Mouse (Mus musculus) granulocyte monocyte progenitor cell, adult 5-6 weeks (primary cell): Measurements from ENCODE around the gene Spef1. TPM values are rescaled to one million over a fixed set of nuclear protein-coding genes. Genes with fewer than 3 reads are reported as not detected.

Experiments used
- ATAC-seq: replicated peaks from 2 replicates; pipeline ENCODE4 v1.8.0; 2016; ENCODE audit warnings: mild to moderate bottlenecking, moderate TSS enrichment, inconsistent platforms; ENCODE audit not compliant: poor library complexity, severe bottlenecking
- total RNA-seq, 2 experiments: library from RNA; stranded (forward) in 1 of 2; stranded (reverse) in 1 of 2; fragments of 200-712, 200-1000 nt in 1 of 2; fragments of >200 nt in 1 of 2; fragmentation: Nextera tagmentation in 1 of 2; gene quantifications; 2 replicates each; pipeline ENCODE4 v1.2.3; 2014 to 2017

Spef1 gene
- total RNA-seq, 2 experiments from 2014 or later: 1.9 to 2.0 TPM

- 0 out of 2 replicates have a peak, but pooled peaks have one; percentile 26 for ATAC-seq
Observed at GRCm38 (mm10) chr2:131146193-131147042, 40.7 kb downstream of the Spef1 start.

DNA sequence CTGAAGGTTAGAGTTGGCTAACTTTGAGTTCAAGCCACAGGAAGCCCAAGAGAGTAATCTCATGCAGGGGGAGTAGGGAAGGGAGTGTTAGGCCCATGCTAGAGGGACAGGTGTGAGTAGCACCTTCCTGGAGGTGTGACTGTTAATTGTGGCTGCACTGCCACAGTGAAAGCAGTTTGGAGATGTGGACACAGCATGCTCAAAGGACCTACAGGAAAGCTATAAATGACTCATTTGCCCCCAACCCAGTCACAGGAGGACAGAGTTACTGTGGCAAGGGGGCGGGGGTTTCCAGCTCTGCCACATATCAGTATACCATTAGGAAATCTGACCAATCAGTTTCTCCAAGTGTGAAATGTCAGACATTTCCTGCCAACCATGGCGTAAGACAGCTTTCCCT lies 41.5 kb downstream of the Spef1 start:
- no peak for ATAC-seq

DNA sequence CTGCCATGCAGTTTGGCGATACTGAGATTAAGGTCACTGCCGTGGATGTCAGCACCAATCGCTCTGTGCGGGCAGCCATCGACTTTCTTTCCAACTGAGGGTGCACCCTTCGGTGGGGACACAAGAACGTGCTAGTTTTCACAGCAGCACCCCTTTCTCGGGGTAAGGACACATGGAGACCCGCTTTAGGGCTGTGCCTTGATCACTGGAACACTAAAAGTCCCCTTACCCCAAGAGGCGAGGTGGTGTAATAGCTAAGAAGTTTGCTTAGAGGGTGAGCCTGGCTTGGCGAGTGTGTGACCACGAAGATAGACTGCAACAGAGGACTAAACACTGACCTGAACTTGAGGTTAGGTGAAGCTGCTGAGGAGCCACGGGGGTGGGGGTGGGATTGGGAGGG lies 42.0 kb downstream of the Spef1 start:
- ATAC-seq: no peak

DNA sequence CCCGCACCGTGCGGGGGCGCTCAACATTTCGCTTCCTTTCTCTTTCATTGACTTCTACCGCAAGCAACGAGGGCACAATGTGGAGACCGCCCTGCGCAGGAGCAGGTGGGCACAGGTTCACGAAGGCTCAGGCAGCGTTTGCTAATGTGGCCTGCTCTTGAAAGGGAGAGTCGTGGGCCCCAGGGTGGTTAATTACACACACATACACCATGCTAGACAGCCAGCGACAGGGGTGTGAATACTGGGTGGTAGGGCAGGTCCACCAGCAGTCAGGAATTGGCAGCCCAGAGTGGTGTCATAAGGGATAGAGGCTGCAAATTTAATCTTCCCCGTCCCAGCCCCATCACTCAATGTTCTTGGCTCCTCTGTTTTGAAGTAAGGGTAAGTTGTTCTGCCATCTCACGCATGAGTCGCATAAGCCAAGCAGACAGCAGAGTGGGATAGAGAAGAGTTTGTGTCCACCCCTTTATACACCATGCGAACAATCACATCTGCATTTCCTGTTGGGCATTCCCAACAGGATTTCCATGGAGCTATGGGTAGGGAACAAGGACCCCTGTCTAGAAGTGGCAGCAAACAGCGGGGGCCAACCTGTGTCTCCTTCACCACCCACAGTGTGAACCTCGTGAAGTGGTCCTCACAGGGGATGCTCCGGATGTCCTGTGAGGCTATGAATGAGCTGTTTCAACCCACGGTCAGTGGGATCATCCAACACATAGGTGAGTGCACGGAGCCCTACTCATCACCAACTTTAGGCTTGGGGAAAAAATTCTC lies 43.9 kb downstream of the Spef1 start:
- ATAC-seq: no peak

DNA sequence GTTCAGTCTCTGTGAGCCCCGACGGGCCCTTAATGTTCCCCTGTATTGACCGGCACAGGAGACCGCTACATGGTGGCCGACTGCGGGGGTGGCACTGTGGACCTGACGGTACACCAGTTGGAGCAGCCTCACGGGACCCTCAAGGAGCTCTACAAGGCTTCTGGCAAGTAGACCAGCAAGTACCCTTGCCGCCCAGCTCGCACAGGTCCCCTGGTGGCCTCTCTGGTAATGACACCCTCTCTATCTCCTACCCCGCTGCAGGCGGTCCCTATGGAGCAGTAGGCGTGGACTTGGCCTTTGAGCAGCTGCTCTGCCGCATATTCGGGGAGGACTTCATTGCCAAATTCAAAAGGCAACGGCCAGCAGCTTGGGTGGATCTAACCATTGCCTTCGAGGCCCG lies 44.5 kb downstream of the Spef1 start:
- peak; percentile 87 for ATAC-seq

DNA sequence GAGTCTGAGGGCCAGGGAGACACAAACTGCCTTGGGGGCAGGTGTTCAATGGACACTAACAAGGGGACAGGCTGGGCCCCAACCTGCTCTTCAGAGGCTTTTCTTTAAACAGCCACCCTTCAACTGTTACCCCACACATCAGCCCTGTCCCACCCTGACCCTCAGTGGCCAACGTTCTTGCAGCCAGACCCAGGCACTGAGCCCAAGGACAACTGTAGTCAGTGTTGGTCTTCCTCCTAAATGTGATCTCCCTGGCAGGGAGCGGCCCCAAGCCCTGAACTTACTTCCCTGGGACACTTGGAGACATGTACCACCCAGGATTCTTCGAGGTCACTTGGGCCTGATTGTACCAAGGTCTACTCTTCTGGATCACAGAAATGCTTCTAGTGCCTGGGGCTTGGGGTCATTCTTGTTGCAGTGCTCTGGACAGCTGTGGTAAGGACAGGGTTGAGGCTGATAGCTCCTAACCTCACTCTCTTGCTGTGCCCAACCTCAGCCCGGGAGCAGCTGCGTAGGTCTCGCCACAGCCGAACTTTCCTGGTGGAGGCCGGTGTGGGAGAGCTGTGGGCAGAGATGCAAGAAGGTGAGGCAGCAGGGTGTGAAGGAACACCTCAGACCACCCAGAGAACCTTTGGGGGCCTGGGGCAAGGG lies 45.6 kb downstream of the Spef1 start:
- ATAC-seq: no peak

DNA sequence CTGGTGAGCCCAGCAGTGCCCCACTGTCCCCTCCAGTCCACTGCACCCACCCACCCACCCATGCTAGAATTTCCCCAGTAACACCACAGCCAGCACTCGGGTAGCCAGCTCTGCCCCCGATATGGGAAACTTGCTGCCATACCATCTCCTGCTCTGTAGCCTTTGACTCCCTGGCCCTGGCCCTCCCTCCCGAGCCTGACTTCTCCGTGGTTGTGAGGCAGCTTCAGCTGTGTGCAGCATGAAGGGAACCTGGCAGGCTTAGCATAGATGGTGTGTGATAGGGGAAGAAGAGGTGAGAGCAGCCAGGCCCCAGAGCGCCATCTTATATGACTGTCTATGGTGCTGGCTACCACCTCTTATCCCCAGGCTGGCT lies 46.6 kb downstream of the Spef1 start:
- ATAC-seq: no peak

- ATAC-seq: no peak
Observed at GRCm38 (mm10) chr2:131139886-131140532, 47.1 kb downstream of the Spef1 start.

DNA sequence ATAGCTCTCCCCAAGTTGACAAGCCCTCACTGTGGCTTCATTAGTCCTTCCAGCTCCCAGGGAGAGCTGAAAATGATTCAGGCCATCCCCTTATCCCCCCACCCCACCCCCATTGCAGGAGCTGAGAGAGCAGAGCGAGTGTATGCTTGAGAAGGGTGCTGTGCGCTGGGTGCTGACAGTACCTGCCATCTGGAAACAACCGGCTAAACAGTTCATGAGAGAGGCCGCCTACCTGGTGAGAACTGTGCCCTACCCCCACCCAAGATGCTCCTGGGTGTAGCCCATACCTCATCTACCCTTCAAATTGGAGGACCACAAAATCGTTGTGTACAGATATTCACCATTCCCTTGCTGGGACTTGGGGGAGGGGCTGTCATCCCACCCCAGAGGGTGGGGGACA lies 47.8 kb downstream of the Spef1 start:
- ATAC-seq: no peak

GRCm38 (mm10) chr2:131138760-131139159 lies 48.3 kb downstream of the Spef1 start:
- no peak for ATAC-seq

GRCm38 (mm10) chr2:131138296-131138695 lies 48.8 kb downstream of the Spef1 start:
- no peak for ATAC-seq

- ATAC-seq: no peak
Observed at GRCm38 (mm10) chr2:131135521-131136139, 51.5 kb downstream of the Spef1 start.

- no peak for ATAC-seq
Observed at GRCm38 (mm10) chr2:131134826-131135400, 52.2 kb downstream of the Spef1 start.

DNA sequence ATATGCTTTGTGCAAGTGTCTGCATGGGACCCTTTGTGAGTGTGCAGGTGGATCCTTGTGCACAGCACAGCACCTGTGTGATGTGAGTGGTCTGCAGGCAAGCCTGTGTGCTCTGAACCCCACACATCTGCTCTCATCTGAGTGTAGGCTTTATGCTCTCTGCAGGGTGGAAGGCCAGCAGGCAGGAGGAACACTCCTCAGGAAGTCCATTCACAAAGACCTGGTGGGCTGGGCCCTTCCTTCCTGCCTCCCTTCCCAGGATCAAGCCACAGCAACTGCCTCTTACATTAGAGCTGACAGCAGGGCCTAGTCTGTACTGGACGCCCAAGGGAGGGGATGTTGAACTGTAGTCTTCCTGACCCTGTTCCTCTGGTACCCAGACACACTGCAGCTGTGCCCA lies 52.7 kb downstream of the Spef1 start:
- no peak for ATAC-seq

DNA sequence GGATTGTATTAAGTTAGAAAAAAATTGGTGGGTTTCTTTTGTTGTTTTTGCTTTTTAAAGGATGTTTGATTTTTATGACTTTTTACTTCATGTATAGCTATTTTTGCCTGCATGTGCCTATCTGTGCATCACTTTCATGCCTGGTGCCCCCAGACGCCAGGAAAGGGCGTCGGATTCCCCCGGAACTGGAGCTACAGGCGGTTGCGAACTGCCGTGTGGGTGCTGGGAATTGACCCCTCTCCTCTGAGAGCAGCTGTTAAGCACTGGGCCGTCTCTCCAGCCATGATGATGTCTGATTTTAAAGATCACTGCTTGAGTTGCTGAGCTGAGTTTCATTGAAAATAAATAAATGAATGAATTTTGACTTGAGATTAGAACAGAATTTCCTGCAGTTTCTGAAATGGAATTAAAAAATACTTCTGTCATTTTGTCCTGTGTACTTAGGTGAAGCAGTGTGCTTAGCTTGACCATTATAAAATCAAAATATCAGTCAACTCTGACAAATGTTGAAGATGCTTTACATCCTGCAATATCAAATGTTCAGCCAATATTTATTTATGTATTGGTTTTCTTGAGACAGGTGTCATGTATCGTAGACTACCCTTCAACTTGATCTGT lies 54.0 kb downstream of the Spef1 start, which contains the start of gene Gm11037:
Gene Gm11037, plus strand, starts transcription at position 568 of the 618 bp plus-strand sequence.
- ATAC-seq: no peak

DNA sequence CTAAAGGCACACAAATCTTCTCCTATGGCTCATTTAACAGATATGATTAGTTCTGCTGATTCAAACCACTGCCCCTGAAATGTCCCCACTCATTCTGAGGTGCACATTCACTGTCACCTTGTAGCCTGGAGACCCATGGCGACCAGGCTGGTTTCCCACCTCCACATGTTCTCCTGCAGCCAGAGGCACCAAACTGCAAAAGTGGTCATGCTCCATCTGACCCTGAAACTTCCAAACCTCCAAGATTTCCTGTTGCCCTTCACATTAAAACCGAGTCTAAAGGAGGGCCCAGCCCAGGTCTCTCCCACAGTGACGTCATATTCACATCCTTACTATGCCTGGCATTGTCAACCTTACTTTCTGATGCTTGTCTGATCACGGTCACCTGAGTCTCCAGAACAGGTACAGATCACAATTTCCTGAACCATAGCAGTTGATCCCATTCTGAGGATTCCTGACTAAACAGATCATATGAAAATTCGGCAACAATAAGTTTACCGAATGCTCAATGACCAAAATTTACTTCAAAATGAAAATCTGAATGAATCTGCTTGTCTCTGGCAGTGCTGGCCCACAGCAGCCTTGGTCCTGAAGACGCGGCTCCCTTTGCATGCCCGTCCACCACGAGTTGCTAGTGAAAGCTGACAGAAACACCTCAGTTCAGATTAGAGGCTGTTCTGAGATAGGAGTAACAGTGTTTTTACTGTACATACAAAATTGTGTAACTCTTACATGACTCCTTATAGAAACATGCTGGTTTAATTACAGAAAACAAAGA lies 54.8 kb downstream of the Spef1 start:
- no peak for ATAC-seq

GRCm38 (mm10) chr2:131130849-131131248 lies 56.2 kb downstream of the Spef1 start:
- no peak for ATAC-seq

- ATAC-seq: no peak
Observed at GRCm38 (mm10) chr2:131129836-131130235, 57.2 kb downstream of the Spef1 start.
